ENCODE assay signal across 11 mouse cellular contexts in genomic region chr10:19594201-19594905, GRCm38 (mm10). TPM values are rescaled to one million over a fixed set of nuclear protein-coding genes. Genes with fewer than 3 reads are reported as not detected.
DNase-seq lines count a peak whose midpoint lies in the region; ATAC-seq and TF ChIP-seq lines count a peak whose summit lies in the region.
"Had no signal": no experiment of that assay in that cellular context is flagged by ENCODE, and none has a peak within 500 bp of the region (broad histone marks: within the 10 kb centered on the region; RNA-seq: fewer than 3 reads in every experiment).

No protein-coding gene starts in this region.

- H3K9me3 ChIP-seq in liver, embryonic 13.5 days (replicated peaks): no peaks in the 10 kb centered on the region
- no peaks in the 10 kb centered on the region for H3K9me3 ChIP-seq in hindbrain, embryonic 12.5 days (replicated peaks)
- H3K9me3 ChIP-seq: forebrain, embryonic 13.5 days had no signal

- peak overlapping the region; percentile 81 for H3K4me2 ChIP-seq in liver, embryonic 13.5 days
- no peak overlapping the region for H3K4me2 ChIP-seq in hindbrain, embryonic 12.5 days (replicated peaks)
- H3K4me2 ChIP-seq: forebrain, embryonic 13.5 days had no signal

- H3K27ac ChIP-seq in liver, adult 2 months (replicated peaks; ENCODE audit: insufficient read depth, low read depth, low read length): 0 out of 2 replicates have a peak overlapping the region, but pooled peaks have one; percentile 20
- peak overlapping the region; percentile 23; the same call in 1 of the 2 replicates for H3K27ac ChIP-seq in liver, embryonic 13.5 days
- H3K27ac ChIP-seq in hindbrain, embryonic 12.5 days: no peak overlapping the region
- H3K27ac ChIP-seq: forebrain, embryonic 13.5 days; layer of hippocampus, adult 2 months had no signal

- no peak for TF ChIP-seq CTCF in liver, adult 2 months (IDR thresholded peaks at IDR 0.05; ENCODE audit: low read depth, low read length)

- no peak for ATAC-seq in liver, embryonic 13.5 days (ENCODE audit: low read depth)
- ATAC-seq in hindbrain, embryonic 12.5 days (ENCODE audit: low FRiP score): no peak
- ATAC-seq: forebrain, embryonic 13.5 days had no signal

- WGBS in liver, adult 2 months: 31% methylated on average over 3 of the region's 3 CpGs
- 64% methylated on average over 3 of the region's 3 CpGs for WGBS in liver, embryonic 13.5 days (ENCODE audit: insufficient replicate concordance)
- WGBS in hindbrain, embryonic 12.5 days: 86% methylated on average over 3 of the region's 3 CpGs

- peaks cover 8% of the 10 kb centered on the region; the same call in 1 of the 2 replicates for H3K36me3 ChIP-seq in liver, adult 2 months (ENCODE audit: control insufficient read depth, insufficient read depth, low read length)
- peaks cover 24% of the 10 kb centered on the region for H3K36me3 ChIP-seq in liver, embryonic 13.5 days
- 0 out of 2 replicates have a peak, but pooled peaks cover 3% of the 10 kb centered on the region for H3K36me3 ChIP-seq in hindbrain, embryonic 12.5 days

- peak overlapping the region; percentile 24; the same call in 1 of the 2 replicates for H3K4me3 ChIP-seq in liver, adult 2 months (ENCODE audit: insufficient read depth, low read depth, low read length)
- peak overlapping the region; percentile 74 for H3K4me3 ChIP-seq in liver, embryonic 13.5 days (replicated peaks)
- no peak overlapping the region for H3K4me3 ChIP-seq in hindbrain, embryonic 12.5 days
- H3K4me3 ChIP-seq: forebrain, embryonic 13.5 days; layer of hippocampus, adult 2 months had no signal

- no peak for DNase-seq in liver, adult 2 months (ENCODE audit: extremely low read depth, low read depth, low spot score)
- DNase-seq in liver: no peak
- peak; percentile 79 for DNase-seq in induced T-regulatory cell, adult 2 months (ENCODE audit: low read depth)
- DNase-seq in liver, embryonic 13.5 days: no peak
- DNase-seq in thymus, postnatal 14 days: peak; percentile 69
- no peak for DNase-seq in urinary bladder, postnatal 14 days (ENCODE audit: low spot score)
- DNase-seq: cerebellum, adult 18-20 months; lung, postnatal 14 days had no signal

- H3K4me1 ChIP-seq in liver, adult 2 months (ENCODE audit: control insufficient read depth, insufficient read depth, low read length): peaks cover 10% of the 10 kb centered on the region
- peaks cover 61% of the 10 kb centered on the region for H3K4me1 ChIP-seq in liver, embryonic 13.5 days (replicated peaks)
- H3K4me1 ChIP-seq in hindbrain, embryonic 12.5 days: peaks cover 13% of the 10 kb centered on the region

- no peak for TF ChIP-seq POLR2A in liver, adult 2 months (IDR thresholded peaks at IDR 0.05; ENCODE audit: extremely low read depth, insufficient read depth, low read length)

- no peaks in the 10 kb centered on the region for H3K27me3 ChIP-seq in liver, adult 2 months (ENCODE audit: control insufficient read depth, insufficient read depth, low read length)
- H3K27me3 ChIP-seq in liver, embryonic 13.5 days: no peaks in the 10 kb centered on the region
- peaks cover 8% of the 10 kb centered on the region; the same call in 1 of the 2 replicates for H3K27me3 ChIP-seq in hindbrain, embryonic 12.5 days
- H3K27me3 ChIP-seq: forebrain, embryonic 13.5 days had no signal

- peak overlapping the region; percentile 6 for H3K9ac ChIP-seq in liver, adult 2 months (ENCODE audit: low read depth, low read length)
- H3K9ac ChIP-seq in liver, embryonic 13.5 days: peak overlapping the region; percentile 41; the same call in 1 of the 2 replicates
- no peak overlapping the region for H3K9ac ChIP-seq in hindbrain, embryonic 12.5 days
- H3K9ac ChIP-seq: forebrain, embryonic 13.5 days had no signal

- peaks cover 11% of the 10 kb centered on the region; the same call in 1 of the 2 replicates for H3K79me2 ChIP-seq in liver, adult 2 months (ENCODE audit: control insufficient read depth, insufficient read depth, low read length)

RNA-seq across cellular contexts. Expression of gene Ifngr1, which starts 2.6 kb away (rescaled TPM):
- 16.8 and 18.6 TPM in 2 replicates for total RNA-seq in liver, adult 2 months (2014; rRNA removed)
- polyA plus RNA-seq in liver, adult 2 months (2012; rRNA removed): 7.1 and 9.0 TPM in 2 replicates
- polyA plus RNA-seq in liver, embryonic 13.5 days (2015; fragmentation: Nextera tagmentation; extraction: Ambion mirVana): 40.0 and 43.8 TPM in 2 replicates
- 27.5 and 30.9 TPM in 2 replicates for polyA plus RNA-seq in hindbrain, embryonic 12.5 days (2016; fragmentation: Nextera tagmentation; extraction: Ambion mirVana)

RNA-seq across cellular contexts. Expression of gene Il22ra2, which starts 27.4 kb away (rescaled TPM):
- not detected in 2 replicates for total RNA-seq in liver, adult 2 months (2014; rRNA removed)
- not detected in 2 replicates for polyA plus RNA-seq in liver, adult 2 months (2012; rRNA removed)
- polyA plus RNA-seq in liver, embryonic 13.5 days (2015; fragmentation: Nextera tagmentation; extraction: Ambion mirVana): 0.05 TPM in 2 replicates
- not detected in 2 replicates for polyA plus RNA-seq in hindbrain, embryonic 12.5 days (2016; fragmentation: Nextera tagmentation; extraction: Ambion mirVana)
- total RNA-seq: layer of hippocampus, adult 2 months had no signal
- polyA plus RNA-seq: forebrain, embryonic 13.5 days had no signal

Comparison
In these comparisons a context has a peak if more than half of its experiments do, and no peak if none do; other contexts are left out.
1. DNase-seq: peak in induced T-regulatory cell, adult 2 months (single experiment) and thymus, postnatal 14 days (single experiment); none in liver, adult 2 months (single experiment), liver (single experiment), liver, embryonic 13.5 days (single experiment) and urinary bladder, postnatal 14 days (single experiment).